Mouse (Mus musculus): ENCODE measurements around the gene Stard8. TPM values are rescaled to one million over a fixed set of nuclear protein-coding genes. Genes with fewer than 3 reads are reported as not detected.
"Not testable (repeated sequence)": the region's sequence is repeated elsewhere in the genome, so short reads cannot be mapped to it uniquely, and the experiment has no call there.

Stard8 gene
- polyA plus RNA-seq (2015; fragmentation: Nextera tagmentation; extraction: Ambion mirVana) = 3.2 and 3.8 TPM in 2 replicates

DNA sequence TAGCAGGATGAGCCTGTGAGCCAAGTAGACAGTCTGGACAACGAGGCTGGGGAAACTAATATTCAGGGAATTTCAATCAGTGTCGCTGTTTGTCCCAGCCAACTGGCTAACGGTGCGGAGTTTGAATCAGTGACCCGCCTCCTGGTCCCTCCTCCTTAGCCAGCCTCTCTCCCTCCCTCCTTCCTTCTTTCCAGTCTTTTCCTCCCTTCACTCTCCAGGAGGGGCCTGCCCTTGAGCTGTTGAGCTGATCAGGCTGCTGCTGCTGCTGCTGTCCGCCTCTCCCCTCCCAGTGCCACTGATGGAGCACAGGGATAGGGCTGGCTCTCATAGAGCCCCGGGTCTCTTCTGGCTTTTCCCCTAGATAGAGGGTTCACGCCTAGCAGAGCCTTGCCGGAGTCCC, at the start of gene Stard8:
TSS of gene Stard8 (plus strand) at position 203 of the 400 bp plus-strand sequence.
- whole genome bisulfite sequencing (ENCODE audit: insufficient replicate concordance) = 50% methylated on average over 9 of the region's 9 CpGs
- no peak within 1 kb of the TSS for H3K27ac ChIP-seq
- DNase-seq = no peak
- no peaks in the 10 kb centered on the region for H3K36me3 ChIP-seq
- H3K4me2 ChIP-seq = no peak within 1 kb of the TSS
- ATAC-seq (ENCODE audit: low read depth) = no peak
- H3K4me1 ChIP-seq (replicated peaks) = no peaks in the 10 kb centered on the region
- no peaks in the 10 kb centered on the region for H3K9me3 ChIP-seq (replicated peaks)
- peaks cover 5% of the 10 kb centered on the region; the same call in 1 of the 2 replicates for H3K27me3 ChIP-seq
- H3K4me3 ChIP-seq (replicated peaks) = no peak within 1 kb of the TSS
- no peak within 1 kb of the TSS for H3K9ac ChIP-seq

GRCm38 (mm10) chrX:98953941-98954340, 49.1 kb upstream of the Stard8 start:
- DNase-seq = no peak
- H3K9ac ChIP-seq = no peak overlapping the region

DNA sequence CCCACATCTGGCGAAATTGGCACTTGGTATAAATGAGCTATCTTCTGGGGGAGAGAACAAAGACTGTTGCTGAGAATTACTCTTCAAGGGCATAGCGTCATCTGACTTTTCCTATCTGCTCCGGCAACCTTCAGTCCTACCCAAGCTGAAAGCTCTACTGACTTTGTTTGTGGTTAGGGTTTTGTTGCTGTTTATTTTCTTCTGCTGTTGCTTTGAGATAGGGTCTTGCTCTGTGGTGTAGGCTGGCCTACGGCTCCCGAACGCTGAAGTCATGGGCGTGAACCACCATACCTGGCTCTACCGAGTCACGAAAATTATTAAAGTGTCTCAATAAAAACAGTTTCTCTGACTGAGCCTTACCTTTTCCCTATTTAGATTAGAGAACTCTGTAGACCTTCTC, 44.8 kb upstream of the Stard8 start:
- Histone ChIP-seq H3K4me3 (replicated peaks) (no peak overlapping the region), H3K4me2 (no peak overlapping the region), H3K9me3 (replicated peaks) (no peaks in the 10 kb centered on the region), H3K27me3 (no peaks in the 10 kb centered on the region), H3K27ac (no peak overlapping the region), H3K4me1 (replicated peaks) (no peaks in the 10 kb centered on the region), H3K36me3 (no peaks in the 10 kb centered on the region), H3K9ac (no peak overlapping the region)
- WGBS (ENCODE audit: insufficient replicate concordance) = 58% methylated on average over 9 of the region's 9 CpGs
- DNase-seq (no peak), ATAC-seq (ENCODE audit: low read depth) (peak; percentile 39)

More at GRCm38 (mm10) chrX:98953941-98954340, 49.1 kb upstream of the Stard8 start:
- ATAC-seq (ENCODE audit: low read depth) = no peak
- Histone ChIP-seq H3K27ac (no peak overlapping the region), H3K9me3 (replicated peaks) (no peaks in the 10 kb centered on the region), H3K4me1 (replicated peaks) (no peaks in the 10 kb centered on the region), H3K27me3 (no peaks in the 10 kb centered on the region), H3K36me3 (no peaks in the 10 kb centered on the region), H3K4me2 (no peak overlapping the region), H3K4me3 (replicated peaks) (no peak overlapping the region)
- 23% methylated on average over 5 of the region's 6 CpGs for WGBS (ENCODE audit: insufficient replicate concordance)

- peak; percentile 45; the same call in 1 of the 2 replicates for ATAC-seq (ENCODE audit: low read depth)
- Histone ChIP-seq H3K4me2 (no peak overlapping the region), H3K36me3 (no peaks in the 10 kb centered on the region), H3K4me3 (replicated peaks) (no peak overlapping the region), H3K27ac (no peak overlapping the region), H3K4me1 (replicated peaks) (no peaks in the 10 kb centered on the region), H3K9ac (no peak overlapping the region), H3K9me3 (replicated peaks) (no peaks in the 10 kb centered on the region), H3K27me3 (no peaks in the 10 kb centered on the region)
- no peak for DNase-seq
- WGBS (ENCODE audit: insufficient replicate concordance) = 33% methylated on average over 4 of the region's 4 CpGs
Measured at GRCm38 (mm10) chrX:98959050-98959449, 44.0 kb upstream of the Stard8 start.

DNA sequence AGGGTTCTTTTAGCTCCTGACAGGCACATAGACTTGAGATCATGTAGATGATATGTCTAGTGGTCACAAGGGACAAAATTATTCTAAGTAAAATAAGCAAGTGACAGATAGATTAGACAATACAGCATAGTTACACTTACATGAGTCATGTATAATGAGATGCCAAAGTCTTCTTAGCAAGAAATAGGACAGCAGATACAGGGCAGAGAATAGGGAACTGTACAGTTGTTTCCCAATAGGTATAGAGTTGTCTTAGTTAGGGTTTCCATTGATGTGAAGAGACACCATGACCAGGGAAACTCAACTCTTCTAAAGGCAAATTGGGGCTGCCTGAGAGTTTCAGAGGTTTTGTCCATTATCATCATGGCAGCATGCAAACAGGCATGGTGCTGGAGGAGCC, 39.3 kb upstream of the Stard8 start:
- no peak for DNase-seq
- Histone ChIP-seq H3K9ac (no peak overlapping the region), H3K36me3 (no peaks in the 10 kb centered on the region), H3K27me3 (no peaks in the 10 kb centered on the region), H3K27ac (no peak overlapping the region), H3K4me1 (replicated peaks) (no peaks in the 10 kb centered on the region), H3K9me3 (replicated peaks) (no peaks in the 10 kb centered on the region), H3K4me3 (replicated peaks) (no peak overlapping the region), H3K4me2 (no peak overlapping the region)
- ATAC-seq (ENCODE audit: low read depth) = no peak

GRCm38 (mm10) chrX:98964513-98964912, 38.5 kb upstream of the Stard8 start:
- H3K4me3 ChIP-seq (replicated peaks) = no peak overlapping the region
- H3K27me3 ChIP-seq = no peaks in the 10 kb centered on the region
- H3K4me1 ChIP-seq (replicated peaks) = no peaks in the 10 kb centered on the region
- DNase-seq (no peak), ATAC-seq (ENCODE audit: low read depth) (no peak)
- H3K36me3 ChIP-seq = no peaks in the 10 kb centered on the region
- no peak overlapping the region for H3K9ac ChIP-seq
- no peak overlapping the region for H3K4me2 ChIP-seq
- H3K27ac ChIP-seq = no peak overlapping the region
- H3K9me3 ChIP-seq (replicated peaks) = no peaks in the 10 kb centered on the region

DNA sequence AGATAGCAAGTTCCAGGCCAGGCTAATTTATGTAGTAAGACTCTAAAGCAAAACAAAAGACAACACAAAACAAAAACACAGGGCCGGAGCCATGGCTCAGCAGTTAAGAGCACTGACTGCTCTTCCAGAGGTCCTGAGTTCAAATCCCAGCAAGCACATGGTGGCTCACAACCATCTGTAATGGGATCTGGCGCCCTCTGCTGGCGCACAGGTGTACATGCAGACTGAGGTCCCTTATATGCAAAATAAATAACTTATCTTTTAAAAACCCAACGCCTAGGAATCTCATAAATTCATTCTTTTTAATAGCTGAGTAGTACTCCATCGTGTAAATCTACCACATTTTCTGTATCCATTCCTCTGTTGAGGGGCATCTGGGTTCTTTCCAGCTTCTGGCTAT, 16.4 kb upstream of the Stard8 start:
- not testable (repeated sequence) for H3K9me3 ChIP-seq (replicated peaks); H3K4me3 ChIP-seq (replicated peaks); DNase-seq; H3K4me2 ChIP-seq; H3K4me1 ChIP-seq (replicated peaks); H3K9ac ChIP-seq; H3K27me3 ChIP-seq; H3K36me3 ChIP-seq; H3K27ac ChIP-seq; ATAC-seq (ENCODE audit: low read depth)
- WGBS (ENCODE audit: insufficient replicate concordance) = 39% methylated on average over 5 of the region's 5 CpGs

- H3K4me2 ChIP-seq = no peak overlapping the region
- H3K4me3 ChIP-seq (replicated peaks) = no peak overlapping the region
- H3K36me3 ChIP-seq = no peaks in the 10 kb centered on the region
- no peaks in the 10 kb centered on the region for H3K9me3 ChIP-seq (replicated peaks)
- WGBS (ENCODE audit: insufficient replicate concordance) = 31% methylated on average over 6 of the region's 6 CpGs
- H3K9ac ChIP-seq = no peak overlapping the region
- no peaks in the 10 kb centered on the region for H3K27me3 ChIP-seq
- ATAC-seq (ENCODE audit: low read depth) = no peak
- DNase-seq = peak; percentile 2
- H3K27ac ChIP-seq = no peak overlapping the region
- H3K4me1 ChIP-seq (replicated peaks) = no peaks in the 10 kb centered on the region
Measured at GRCm38 (mm10) chrX:98989574-98989973, 13.5 kb upstream of the Stard8 start.

DNA sequence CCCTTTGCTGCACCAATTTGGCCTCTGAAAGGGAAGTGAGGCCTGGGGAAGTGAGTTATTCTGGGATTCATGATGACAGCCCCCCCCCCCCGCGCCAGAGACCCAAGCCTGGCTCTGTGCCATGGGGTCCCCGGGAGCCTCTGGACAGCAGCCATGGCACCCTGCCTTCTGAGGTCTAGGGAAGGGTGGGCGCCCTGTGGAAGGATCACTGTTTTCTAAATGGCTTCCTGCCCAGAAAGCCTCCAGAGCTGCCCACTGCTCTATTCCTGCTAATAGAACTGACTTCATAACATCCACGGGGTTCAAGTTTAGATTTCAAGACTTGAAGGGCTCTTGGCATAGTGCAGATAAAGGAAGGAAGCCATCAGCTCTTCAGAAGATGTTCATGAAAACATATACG, 983 bp upstream of the Stard8 start:
- H3K27ac ChIP-seq = no peak overlapping the region
- H3K9ac ChIP-seq = no peak overlapping the region
- no peaks in the 10 kb centered on the region for H3K4me1 ChIP-seq (replicated peaks)
- DNase-seq (no peak), ATAC-seq (ENCODE audit: low read depth) (no peak)
- no peak overlapping the region for H3K4me3 ChIP-seq (replicated peaks)
- H3K4me2 ChIP-seq = no peak overlapping the region
- no peaks in the 10 kb centered on the region for H3K9me3 ChIP-seq (replicated peaks)
- H3K27me3 ChIP-seq = peaks cover 5% of the 10 kb centered on the region; the same call in 1 of the 2 replicates
- no peaks in the 10 kb centered on the region for H3K36me3 ChIP-seq
- 49% methylated on average over 6 of the region's 6 CpGs for WGBS (ENCODE audit: insufficient replicate concordance)

DNA sequence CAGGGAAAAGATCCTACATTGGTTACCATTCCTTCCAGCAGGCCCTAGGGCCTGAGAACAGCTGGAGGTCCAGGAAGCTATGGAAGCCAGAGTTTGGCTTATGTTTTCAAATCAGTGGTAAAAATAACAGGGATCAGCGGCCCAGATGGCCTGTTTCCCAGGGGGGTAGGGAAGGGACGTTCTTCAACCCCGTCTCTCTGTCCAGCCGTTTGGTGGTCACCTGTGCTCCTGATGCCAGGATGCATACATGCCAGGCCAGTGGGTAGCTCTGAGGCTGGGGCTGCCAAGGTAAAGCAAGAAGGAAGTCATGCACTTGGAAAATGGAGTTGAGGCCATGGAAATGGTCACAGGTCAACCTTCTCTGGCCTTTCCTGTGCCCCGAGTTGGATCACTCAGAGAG, 7.5 kb downstream of the Stard8 start:
- WGBS (ENCODE audit: insufficient replicate concordance) = 65% methylated on average over 5 of the region's 5 CpGs
- Histone ChIP-seq H3K9me3 (replicated peaks) (no peaks in the 10 kb centered on the region), H3K27me3 (no peaks in the 10 kb centered on the region; the same call in 1 of the 2 replicates), H3K4me3 (replicated peaks) (no peak overlapping the region), H3K36me3 (no peaks in the 10 kb centered on the region), H3K27ac (no peak overlapping the region), H3K4me2 (no peak overlapping the region), H3K4me1 (replicated peaks) (no peaks in the 10 kb centered on the region), H3K9ac (no peak overlapping the region)
- no peak for DNase-seq
- ATAC-seq (ENCODE audit: low read depth) = no peak

- Histone ChIP-seq H3K27ac (no peak overlapping the region), H3K27me3 (no peaks in the 10 kb centered on the region; the same call in 1 of the 2 replicates), H3K9ac (no peak overlapping the region), H3K9me3 (replicated peaks) (no peaks in the 10 kb centered on the region), H3K36me3 (no peaks in the 10 kb centered on the region), H3K4me2 (no peak overlapping the region), H3K4me1 (replicated peaks) (no peaks in the 10 kb centered on the region), H3K4me3 (replicated peaks) (no peak overlapping the region)
- DNase-seq = no peak
- ATAC-seq (ENCODE audit: low read depth) = no peak
- WGBS (ENCODE audit: insufficient replicate concordance) = 33% methylated on average over 3 of the region's 3 CpGs
Measured at GRCm38 (mm10) chrX:99011281-99011680, 8.2 kb downstream of the Stard8 start.

DNA sequence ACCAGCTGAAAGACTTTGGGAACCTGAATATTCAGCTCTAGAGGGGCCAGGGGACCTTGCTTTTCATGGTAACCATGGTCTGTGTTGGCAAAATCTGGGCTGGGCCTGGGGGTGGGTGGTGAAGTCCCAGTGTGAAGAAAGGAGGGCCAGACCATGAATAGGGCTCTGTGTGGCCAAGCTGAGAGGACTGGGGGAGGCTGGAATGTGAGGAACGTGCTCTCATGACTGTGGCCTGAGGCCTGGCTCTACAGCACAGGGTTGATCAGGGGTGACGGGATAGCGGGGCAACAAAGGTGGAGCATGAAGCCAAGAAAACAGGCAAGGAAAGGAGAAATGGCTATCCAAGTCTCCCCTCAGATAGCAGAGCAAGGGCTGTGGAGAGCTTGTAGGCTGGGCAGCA, 9.4 kb downstream of the Stard8 start:
- no peaks in the 10 kb centered on the region for H3K9me3 ChIP-seq (replicated peaks)
- WGBS (ENCODE audit: insufficient replicate concordance) = 78% methylated on average over 3 of the region's 3 CpGs
- peaks cover 5% of the 10 kb centered on the region; the same call in 1 of the 2 replicates for H3K27me3 ChIP-seq
- H3K9ac ChIP-seq = no peak overlapping the region
- H3K36me3 ChIP-seq = no peaks in the 10 kb centered on the region
- no peak for DNase-seq
- no peak for ATAC-seq (ENCODE audit: low read depth)
- H3K4me3 ChIP-seq (replicated peaks) = no peak overlapping the region
- H3K27ac ChIP-seq = no peak overlapping the region
- no peaks in the 10 kb centered on the region for H3K4me1 ChIP-seq (replicated peaks)
- H3K4me2 ChIP-seq = no peak overlapping the region

Measured in liver, embryonic 13.5 days (tissue).